Mouse (Mus musculus) kidney, embryonic 15.5 days (tissue): ENCODE results near the gene Susd3. TPM values are rescaled to one million over a fixed set of nuclear protein-coding genes. Genes with fewer than 3 reads are reported as not detected.

ENCODE experiments used
- ATAC-seq: fragments of 200-750 bp; cut with Nextera tagmentation; replicated peaks from 2 replicates; pipeline ENCODE4 v1.8.0; 2017; ENCODE audit warnings: moderate TSS enrichment; ENCODE audit not compliant: low FRiP score
- H3K27ac ChIP-seq: fragments of 300-500 bp; sonication (generic); 2 replicates; pipeline ENCODE4 v1.5.1; 2015; ENCODE audit warnings: mild to moderate bottlenecking, inconsistent platforms
- H3K27me3 ChIP-seq: fragments of 300-500 bp; sonication (generic); 2 replicates; pipeline ENCODE4 v1.6.1; 2015; ENCODE audit warnings: inconsistent platforms
- H3K36me3 ChIP-seq: fragments of 300-500 bp; sonication (generic); 2 replicates; pipeline ENCODE4 v1.6.1; 2015; ENCODE audit warnings: inconsistent platforms
- H3K4me1 ChIP-seq: fragments of 300-500 bp; sonication (generic); 2 replicates; pipeline ENCODE4 v1.6.1; 2015; ENCODE audit warnings: inconsistent platforms
- H3K4me2 ChIP-seq: fragments of 300-500 bp; sonication (generic); 2 replicates; pipeline ENCODE4 v1.6.1; 2015; ENCODE audit warnings: moderate library complexity, mild to moderate bottlenecking, inconsistent platforms
- H3K4me3 ChIP-seq: fragments of 300-500 bp; sonication (generic); replicated peaks from 2 replicates; pipeline ENCODE4 v1.5.1; 2015; ENCODE audit warnings: mild to moderate bottlenecking, inconsistent platforms
- H3K9ac ChIP-seq: fragments of 300-500 bp; sonication (generic); 2 replicates; pipeline ENCODE4 v1.6.1; 2015; ENCODE audit warnings: mild to moderate bottlenecking, inconsistent platforms
- H3K9me3 ChIP-seq: fragments of 300-500 bp; sonication (generic); replicated peaks from 2 replicates; pipeline ENCODE4 v1.6.1; 2016; ENCODE audit warnings: inconsistent platforms
- WGBS: fragments of 180-500 bp; shearing (Covaris S2); methylation state at CpG from one replicate; pipeline ENCODE4 v1.1.7; 2015; ENCODE audit warnings: mixed read lengths; 5-methylcytosine and 5-hydroxymethylcytosine counted together
- polyA plus RNA-seq: library from polyadenylated mRNA; unstranded; fragments of >200 nt; fragmentation: Nextera tagmentation; extraction: Ambion mirVana; gene quantifications from 2 replicates; pipeline ENCODE4 v1.2.1, GENCODE M21; 2015

Gene Susd3
- polyA plus RNA-seq, 1 experiment from 2014 or later, result 22.7 TPM

GRCm38 (mm10) chr13:49245251-49245650, 3.3 kb downstream of the Susd3 start:
- 59% methylated on average over 4 of the region's 4 CpGs for WGBS
- Histone ChIP-seq H3K4me2 (no peak overlapping the region), H3K4me1 (peaks cover 22% of the 10 kb centered on the region), H3K9ac (no peak overlapping the region), H3K36me3 (no peaks in the 10 kb centered on the region), H3K4me3 (no peak overlapping the region), H3K27me3 (peaks cover 29% of the 10 kb centered on the region), H3K27ac (no peak overlapping the region), H3K9me3 (no peaks in the 10 kb centered on the region)
- 0 out of 2 replicates have a peak, but pooled peaks have one; percentile 27 for ATAC-seq

GRCm38 (mm10) chr13:49243492-49243891, 5.0 kb downstream of the Susd3 start:
- 94% methylated on average over 2 of the region's 2 CpGs for WGBS
- no peak for ATAC-seq
- H3K36me3 ChIP-seq, result no peaks in the 10 kb centered on the region
- H3K9ac ChIP-seq, result no peak overlapping the region
- H3K9me3 ChIP-seq, result no peaks in the 10 kb centered on the region
- no peak overlapping the region for H3K4me2 ChIP-seq
- peaks cover 28% of the 10 kb centered on the region for H3K27me3 ChIP-seq
- no peak overlapping the region for H3K4me3 ChIP-seq
- peaks cover 13% of the 10 kb centered on the region for H3K4me1 ChIP-seq
- H3K27ac ChIP-seq, result no peak overlapping the region

GRCm38 (mm10) chr13:49242321-49243065, 6.0 kb downstream of the Susd3 start:
- no peak overlapping the region for H3K27ac ChIP-seq
- no peak overlapping the region for H3K9ac ChIP-seq
- no peak for ATAC-seq
- no peak overlapping the region for H3K4me3 ChIP-seq
- H3K4me2 ChIP-seq, result no peak overlapping the region
- H3K36me3 ChIP-seq, result no peaks in the 10 kb centered on the region
- H3K9me3 ChIP-seq, result no peaks in the 10 kb centered on the region
- WGBS, result 79% methylated on average over 9 of the region's 9 CpGs
- H3K27me3 ChIP-seq, result peaks cover 18% of the 10 kb centered on the region
- H3K4me1 ChIP-seq, result peaks cover 3% of the 10 kb centered on the region

GRCm38 (mm10) chr13:49238737-49239136, 9.8 kb downstream of the Susd3 start:
- WGBS, result 95% methylated on average over 8 of the region's 8 CpGs
- no peaks in the 10 kb centered on the region for H3K9me3 ChIP-seq
- no peak overlapping the region for H3K27ac ChIP-seq
- no peak overlapping the region for H3K9ac ChIP-seq
- H3K4me2 ChIP-seq, result no peak overlapping the region
- no peaks in the 10 kb centered on the region for H3K27me3 ChIP-seq
- H3K4me1 ChIP-seq, result no peaks in the 10 kb centered on the region
- no peaks in the 10 kb centered on the region for H3K36me3 ChIP-seq
- no peak for ATAC-seq
- no peak overlapping the region for H3K4me3 ChIP-seq

- Histone ChIP-seq H3K9me3 (no peaks in the 10 kb centered on the region), H3K27ac (no peak overlapping the region), H3K9ac (no peak overlapping the region), H3K36me3 (no peaks in the 10 kb centered on the region), H3K4me2 (no peak overlapping the region), H3K27me3 (no peaks in the 10 kb centered on the region), H3K4me1 (no peaks in the 10 kb centered on the region), H3K4me3 (no peak overlapping the region)
- 88% methylated on average over 8 of the region's 8 CpGs for WGBS
- no peak for ATAC-seq
These were observed 10.9 kb downstream of the Susd3 start for GRCm38 (mm10) chr13:49237617-49238016.

- no peak for ATAC-seq
- no peaks in the 10 kb centered on the region for H3K9me3 ChIP-seq
- H3K4me3 ChIP-seq, result no peak overlapping the region
- WGBS, result 95% methylated on average over 4 of the region's 4 CpGs
- no peak overlapping the region for H3K27ac ChIP-seq
- H3K9ac ChIP-seq, result no peak overlapping the region
- no peaks in the 10 kb centered on the region for H3K27me3 ChIP-seq
- no peaks in the 10 kb centered on the region for H3K4me1 ChIP-seq
- H3K4me2 ChIP-seq, result no peak overlapping the region
- H3K36me3 ChIP-seq, result no peaks in the 10 kb centered on the region
These were observed 13.8 kb downstream of the Susd3 start for GRCm38 (mm10) chr13:49234711-49235110.

- H3K27me3 ChIP-seq, result no peaks in the 10 kb centered on the region
- no peak overlapping the region for H3K4me3 ChIP-seq
- H3K36me3 ChIP-seq, result no peaks in the 10 kb centered on the region
- no peak overlapping the region for H3K9ac ChIP-seq
- no peaks in the 10 kb centered on the region for H3K4me1 ChIP-seq
- no peaks in the 10 kb centered on the region for H3K9me3 ChIP-seq
- no peak overlapping the region for H3K27ac ChIP-seq
- WGBS, result 90% methylated on average over 8 of the region's 8 CpGs
- H3K4me2 ChIP-seq, result no peak overlapping the region
- peak; percentile 81 for ATAC-seq
These were observed 14.5 kb downstream of the Susd3 start for GRCm38 (mm10) chr13:49233792-49234572.

- Histone ChIP-seq H3K9me3 (no peaks in the 10 kb centered on the region), H3K27me3 (peaks cover 16% of the 10 kb centered on the region), H3K4me2 (no peak overlapping the region), H3K36me3 (no peaks in the 10 kb centered on the region), H3K27ac (no peak overlapping the region), H3K4me1 (no peaks in the 10 kb centered on the region), H3K9ac (no peak overlapping the region), H3K4me3 (no peak overlapping the region)
- no peak for ATAC-seq
- 45% methylated on average over 4 of the region's 4 CpGs for WGBS
These were observed 22.9 kb downstream of the Susd3 start for GRCm38 (mm10) chr13:49225633-49226032.

- H3K4me1 ChIP-seq, result no peaks in the 10 kb centered on the region
- H3K9ac ChIP-seq, result no peak overlapping the region
- H3K4me2 ChIP-seq, result no peak overlapping the region
- H3K36me3 ChIP-seq, result no peaks in the 10 kb centered on the region
- no peak overlapping the region for H3K4me3 ChIP-seq
- H3K9me3 ChIP-seq, result no peaks in the 10 kb centered on the region
- no peak for ATAC-seq
- H3K27me3 ChIP-seq, result peaks cover 16% of the 10 kb centered on the region
- 59% methylated on average over 3 of the region's 3 CpGs for WGBS
- H3K27ac ChIP-seq, result no peak overlapping the region
These were observed 23.3 kb downstream of the Susd3 start for GRCm38 (mm10) chr13:49225159-49225558.

- peaks cover 16% of the 10 kb centered on the region for H3K27me3 ChIP-seq
- ATAC-seq, result no peak
- H3K36me3 ChIP-seq, result no peaks in the 10 kb centered on the region
- H3K27ac ChIP-seq, result no peak overlapping the region
- H3K4me2 ChIP-seq, result peak overlapping the region; percentile 31
- WGBS, result 24% methylated on average over 6 of the region's 6 CpGs
- no peak overlapping the region for H3K4me3 ChIP-seq
- H3K9me3 ChIP-seq, result no peaks in the 10 kb centered on the region
- no peak overlapping the region for H3K9ac ChIP-seq
- H3K4me1 ChIP-seq, result no peaks in the 10 kb centered on the region
These were observed 23.8 kb downstream of the Susd3 start for GRCm38 (mm10) chr13:49224729-49225128.

GRCm38 (mm10) chr13:49224314-49224713, 24.2 kb downstream of the Susd3 start:
- Histone ChIP-seq H3K4me2 (peak overlapping the region; percentile 31), H3K36me3 (no peaks in the 10 kb centered on the region), H3K4me1 (no peaks in the 10 kb centered on the region), H3K9me3 (no peaks in the 10 kb centered on the region), H3K4me3 (no peak overlapping the region), H3K27me3 (peaks cover 16% of the 10 kb centered on the region), H3K9ac (no peak overlapping the region), H3K27ac (no peak overlapping the region)
- ATAC-seq, result no peak
- WGBS, result 11% methylated on average over 10 of the region's 10 CpGs

GRCm38 (mm10) chr13:49220912-49221311, 27.6 kb downstream of the Susd3 start:
- no peak for ATAC-seq
- peaks cover 24% of the 10 kb centered on the region for H3K27me3 ChIP-seq
- no peak overlapping the region for H3K27ac ChIP-seq
- no peaks in the 10 kb centered on the region for H3K36me3 ChIP-seq
- peaks cover 11% of the 10 kb centered on the region for H3K4me1 ChIP-seq
- no peak overlapping the region for H3K9ac ChIP-seq
- no peaks in the 10 kb centered on the region for H3K9me3 ChIP-seq
- H3K4me3 ChIP-seq, result no peak overlapping the region
- H3K4me2 ChIP-seq, result no peak overlapping the region
- 31% methylated on average over 5 of the region's 5 CpGs for WGBS
